Mouse (Mus musculus) layer of hippocampus, postnatal 25 days (tissue): ENCODE results near the gene Vmn2r114. TPM values are rescaled to one million over a fixed set of nuclear protein-coding genes. Genes with fewer than 3 reads are reported as not detected.
"Not testable (repeated sequence)": the region's sequence is repeated elsewhere in the genome, so short reads cannot be mapped to it uniquely, and the experiment has no call there.

Experiments
- DNase-seq, 2 experiments: peaks; one replicate each; pipeline ENCODE4 v3.0.0; 2022; ENCODE audit warnings: mixed read lengths in 2 of 2, low spot score in 1 of 2; ENCODE audit errors: extremely low spot score in 1 of 2
- total RNA-seq, 2 experiments: library from RNA; stranded (reverse); gene quantifications; 2 replicates each; pipeline ENCODE4 v1.2.3; 2021

Gene Vmn2r114
- not detected for total RNA-seq

- not testable (repeated sequence) for DNase-seq
Observed at GRCm38 (mm10) chr17:23312437-23312836, at the start of gene Vmn2r114. TSS of gene Vmn2r114 (minus strand) at chr17:23312537.

DNA sequence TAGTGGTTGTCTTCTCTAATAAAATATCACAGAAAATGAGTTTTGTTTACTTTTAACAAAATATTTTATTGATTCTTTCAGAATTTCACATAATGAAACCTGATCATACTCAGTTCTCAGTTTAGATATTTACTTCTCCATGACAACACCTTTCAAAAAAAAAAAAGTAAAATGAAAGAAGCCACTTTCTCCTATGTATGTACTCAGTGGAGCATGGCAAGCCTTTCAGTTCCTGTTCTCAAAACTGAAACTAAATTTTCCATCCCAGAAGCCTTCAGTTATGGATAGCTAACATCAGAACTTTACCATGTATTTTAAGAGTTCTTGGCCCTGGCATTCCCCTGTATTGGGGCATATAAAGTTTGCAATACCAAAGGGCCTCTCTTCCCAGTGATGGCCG lies 39.3 kb upstream of the Vmn2r114 start:
- DNase-seq, result no peak

GRCm38 (mm10) chr17:23343441-23343840 lies 31.1 kb upstream of the Vmn2r114 start, which contains the start of gene Vmn2r115:
TSS of gene Vmn2r115 (plus strand) at chr17:23343741.
- not testable (repeated sequence) for DNase-seq

GRCm38 (mm10) chr17:23330657-23331056 lies 18.3 kb upstream of the Vmn2r114 start:
- no peak for DNase-seq

Other genes starting within 250 kb of the Vmn2r114 start
- 10 to 100 TPM; 20.6 to 23.8 TPM for gene Zfp40, start 119.3 kb downstream of the Vmn2r114 start, total RNA-seq
- gene Vmn2r115, start 31.2 kb upstream of the Vmn2r114 start, total RNA-seq, result under 1 TPM in 1 of 2 experiments, not detected in 1; 0.02 TPM
- gene Vmn2r116, start 72.1 kb upstream of the Vmn2r114 start, total RNA-seq, result not detected
- gene Vmn2r117, start 167.2 kb upstream of the Vmn2r114 start, total RNA-seq, result not detected